Mouse (Mus musculus) neural tube, embryonic 13.5 days (tissue): Measurements from ENCODE around the gene Sun1. TPM values are rescaled to one million over a fixed set of nuclear protein-coding genes. Genes with fewer than 3 reads are reported as not detected.

Source experiments
- ATAC-seq: fragments of 200-750 bp; cut with Nextera tagmentation; 2 replicates; pipeline ENCODE4 v1.8.0; 2017; ENCODE audit warnings: low read depth, mild to moderate bottlenecking, moderate TSS enrichment, moderate library complexity
- H3K27ac ChIP-seq: fragments of 300-500 bp; sonication (generic); replicated peaks from 2 replicates; pipeline ENCODE4 v1.5.1; 2015; ENCODE audit warnings: moderate library complexity, mild to moderate bottlenecking, inconsistent platforms
- H3K27me3 ChIP-seq: fragments of 300-500 bp; sonication (generic); 2 replicates; pipeline ENCODE4 v1.6.1; 2015; ENCODE audit warnings: mild to moderate bottlenecking, inconsistent platforms
- H3K36me3 ChIP-seq: fragments of 300-500 bp; sonication (generic); 2 replicates; pipeline ENCODE4 v1.6.1; 2015; ENCODE audit warnings: mild to moderate bottlenecking, inconsistent platforms
- H3K4me1 ChIP-seq: fragments of 300-500 bp; sonication (generic); replicated peaks from 2 replicates; pipeline ENCODE4 v1.6.1; 2015; ENCODE audit warnings: inconsistent platforms
- H3K4me2 ChIP-seq: fragments of 300-500 bp; sonication (generic); 2 replicates; pipeline ENCODE4 v1.6.1; 2015; ENCODE audit warnings: inconsistent platforms, mild to moderate bottlenecking, moderate library complexity
- H3K4me3 ChIP-seq: fragments of 300-500 bp; sonication (generic); 2 replicates; pipeline ENCODE4 v1.5.1; 2015; ENCODE audit warnings: mild to moderate bottlenecking, inconsistent platforms
- H3K9ac ChIP-seq: fragments of 300-500 bp; sonication (generic); 2 replicates; pipeline ENCODE4 v1.6.1; 2015; ENCODE audit warnings: moderate library complexity, mild to moderate bottlenecking, inconsistent platforms
- H3K9me3 ChIP-seq: fragments of 300-500 bp; sonication (generic); 2 replicates; pipeline ENCODE4 v1.6.1; 2016; ENCODE audit warnings: inconsistent platforms
- WGBS: fragments of 180-500 bp; shearing (Covaris S2); methylation state at CpG from one replicate; pipeline ENCODE4 v1.1.7; 2015; 5-methylcytosine and 5-hydroxymethylcytosine counted together
- polyA plus RNA-seq: library from polyadenylated mRNA; unstranded; fragments of >200 nt; fragmentation: Nextera tagmentation; extraction: Ambion mirVana; gene quantifications from 2 replicates; pipeline ENCODE4 v1.2.1, GENCODE M21; 2015

Gene Sun1
- polyA plus RNA-seq, 1 experiment from 2014 or later, result 40.4 TPM

- Histone ChIP-seq H3K9me3 (no peaks in the 10 kb centered on the region), H3K4me2 (no peak overlapping the region), H3K4me3 (no peak overlapping the region), H3K9ac (no peak overlapping the region), H3K4me1 (peaks cover 21% of the 10 kb centered on the region), H3K27me3 (no peaks in the 10 kb centered on the region), H3K27ac (no peak overlapping the region), H3K36me3 (peaks cover 34% of the 10 kb centered on the region)
- ATAC-seq, result no peak
- 98% methylated on average over 7 of the region's 7 CpGs for WGBS
Measured at GRCm38 (mm10) chr5:139209685-139210026, 9.2 kb downstream of the Sun1 start.

GRCm38 (mm10) chr5:139211737-139212385 lies 11.4 kb downstream of the Sun1 start:
- Histone ChIP-seq H3K9ac (no peak overlapping the region), H3K9me3 (no peaks in the 10 kb centered on the region), H3K27ac (no peak overlapping the region), H3K4me2 (no peak overlapping the region), H3K4me3 (no peak overlapping the region), H3K4me1 (0 out of 2 replicates have a peak, but pooled peaks cover 5% of the 10 kb centered on the region), H3K36me3 (peaks cover 56% of the 10 kb centered on the region), H3K27me3 (no peaks in the 10 kb centered on the region)
- ATAC-seq, result no peak
- WGBS, result 94% methylated on average over 11 of the region's 11 CpGs

- Histone ChIP-seq H3K9ac (no peak overlapping the region), H3K9me3 (no peaks in the 10 kb centered on the region), H3K27me3 (no peaks in the 10 kb centered on the region), H3K4me1 (no peaks in the 10 kb centered on the region), H3K27ac (no peak overlapping the region), H3K36me3 (peaks cover 56% of the 10 kb centered on the region), H3K4me3 (no peak overlapping the region), H3K4me2 (no peak overlapping the region)
- no peak for ATAC-seq
Measured at GRCm38 (mm10) chr5:139214298-139214697, 13.9 kb downstream of the Sun1 start.

GRCm38 (mm10) chr5:139215184-139215583 lies 14.7 kb downstream of the Sun1 start:
- H3K9me3 ChIP-seq, result no peaks in the 10 kb centered on the region
- no peaks in the 10 kb centered on the region for H3K4me1 ChIP-seq
- H3K27ac ChIP-seq, result no peak overlapping the region
- no peak overlapping the region for H3K4me2 ChIP-seq
- no peak overlapping the region for H3K4me3 ChIP-seq
- H3K9ac ChIP-seq, result no peak overlapping the region
- no peaks in the 10 kb centered on the region for H3K27me3 ChIP-seq
- 98% methylated on average over 5 of the region's 5 CpGs for WGBS
- H3K36me3 ChIP-seq, result peaks cover 52% of the 10 kb centered on the region
- ATAC-seq, result no peak

- no peaks in the 10 kb centered on the region for H3K4me1 ChIP-seq
- no peak for ATAC-seq
- no peaks in the 10 kb centered on the region for H3K27me3 ChIP-seq
- H3K36me3 ChIP-seq, result peaks cover 52% of the 10 kb centered on the region
- H3K27ac ChIP-seq, result no peak overlapping the region
- no peak overlapping the region for H3K9ac ChIP-seq
- no peak overlapping the region for H3K4me3 ChIP-seq
- H3K4me2 ChIP-seq, result no peak overlapping the region
- H3K9me3 ChIP-seq, result no peaks in the 10 kb centered on the region
- WGBS, result 98% methylated on average over 2 of the region's 2 CpGs
Measured at GRCm38 (mm10) chr5:139216121-139216520, 15.7 kb downstream of the Sun1 start.

- peaks cover 59% of the 10 kb centered on the region for H3K36me3 ChIP-seq
- no peak overlapping the region for H3K27ac ChIP-seq
- no peak overlapping the region for H3K4me3 ChIP-seq
- H3K9me3 ChIP-seq, result no peaks in the 10 kb centered on the region
- 84% methylated on average over 3 of the region's 3 CpGs for whole genome bisulfite sequencing
- no peaks in the 10 kb centered on the region for H3K27me3 ChIP-seq
- no peaks in the 10 kb centered on the region for H3K4me1 ChIP-seq
- H3K9ac ChIP-seq, result no peak overlapping the region
- no peak overlapping the region for H3K4me2 ChIP-seq
- no peak for ATAC-seq
Measured at GRCm38 (mm10) chr5:139216774-139217173, 16.3 kb downstream of the Sun1 start.

GRCm38 (mm10) chr5:139220006-139220515 lies 19.6 kb downstream of the Sun1 start:
- WGBS, result 85% methylated on average over 4 of the region's 4 CpGs
- Histone ChIP-seq H3K4me1 (no peaks in the 10 kb centered on the region), H3K36me3 (peaks cover 74% of the 10 kb centered on the region), H3K27ac (no peak overlapping the region), H3K27me3 (no peaks in the 10 kb centered on the region), H3K9ac (no peak overlapping the region), H3K4me2 (no peak overlapping the region), H3K4me3 (no peak overlapping the region), H3K9me3 (no peaks in the 10 kb centered on the region)
- ATAC-seq, result no peak

- H3K27ac ChIP-seq, result no peak overlapping the region
- 90% methylated on average over 4 of the region's 4 CpGs for WGBS
- ATAC-seq, result no peak
- H3K9me3 ChIP-seq, result no peaks in the 10 kb centered on the region
- no peaks in the 10 kb centered on the region for H3K4me1 ChIP-seq
- H3K9ac ChIP-seq, result no peak overlapping the region
- no peak overlapping the region for H3K4me2 ChIP-seq
- no peaks in the 10 kb centered on the region for H3K27me3 ChIP-seq
- H3K36me3 ChIP-seq, result peaks cover 74% of the 10 kb centered on the region
- no peak overlapping the region for H3K4me3 ChIP-seq
Measured at GRCm38 (mm10) chr5:139220610-139221009, 20.2 kb downstream of the Sun1 start.

GRCm38 (mm10) chr5:139223331-139223730 lies 22.9 kb downstream of the Sun1 start:
- Histone ChIP-seq H3K9ac (no peak overlapping the region), H3K4me3 (no peak overlapping the region), H3K27me3 (no peaks in the 10 kb centered on the region), H3K9me3 (no peaks in the 10 kb centered on the region), H3K36me3 (peaks cover 82% of the 10 kb centered on the region), H3K4me1 (no peaks in the 10 kb centered on the region), H3K27ac (no peak overlapping the region), H3K4me2 (no peak overlapping the region)
- ATAC-seq, result no peak
- 95% methylated on average over 10 of the region's 10 CpGs for WGBS

GRCm38 (mm10) chr5:139227236-139227635 lies 26.8 kb downstream of the Sun1 start:
- Histone ChIP-seq H3K4me2 (no peak overlapping the region), H3K36me3 (peaks cover 94% of the 10 kb centered on the region), H3K4me1 (no peaks in the 10 kb centered on the region), H3K27me3 (no peaks in the 10 kb centered on the region), H3K4me3 (no peak overlapping the region), H3K9ac (no peak overlapping the region), H3K9me3 (no peaks in the 10 kb centered on the region), H3K27ac (no peak overlapping the region)
- no peak for ATAC-seq
- 96% methylated on average over 4 of the region's 4 CpGs for WGBS

GRCm38 (mm10) chr5:139227645-139228044 lies 27.2 kb downstream of the Sun1 start:
- no peak for ATAC-seq
- Histone ChIP-seq H3K9ac (no peak overlapping the region), H3K27me3 (no peaks in the 10 kb centered on the region), H3K36me3 (peaks cover 94% of the 10 kb centered on the region), H3K4me1 (no peaks in the 10 kb centered on the region), H3K4me3 (no peak overlapping the region), H3K4me2 (no peak overlapping the region), H3K27ac (no peak overlapping the region), H3K9me3 (no peaks in the 10 kb centered on the region)
- 98% methylated on average over 2 of the region's 2 CpGs for WGBS

GRCm38 (mm10) chr5:139228318-139228717 lies 27.9 kb downstream of the Sun1 start:
- WGBS, result 98% methylated on average over 3 of the region's 3 CpGs
- Histone ChIP-seq H3K27me3 (no peaks in the 10 kb centered on the region), H3K27ac (no peak overlapping the region), H3K4me1 (no peaks in the 10 kb centered on the region), H3K4me2 (no peak overlapping the region), H3K9ac (no peak overlapping the region), H3K36me3 (peaks cover 95% of the 10 kb centered on the region), H3K9me3 (no peaks in the 10 kb centered on the region), H3K4me3 (no peak overlapping the region)
- no peak for ATAC-seq

- Histone ChIP-seq H3K36me3 (peaks cover 95% of the 10 kb centered on the region), H3K4me2 (no peak overlapping the region), H3K27me3 (no peaks in the 10 kb centered on the region), H3K9ac (no peak overlapping the region), H3K4me1 (no peaks in the 10 kb centered on the region), H3K27ac (no peak overlapping the region), H3K9me3 (no peaks in the 10 kb centered on the region), H3K4me3 (no peak overlapping the region)
- WGBS, result 96% methylated on average over 3 of the region's 3 CpGs
- no peak for ATAC-seq
Measured at GRCm38 (mm10) chr5:139229716-139230115, 29.3 kb downstream of the Sun1 start.
